Mouse (Mus musculus): Measurements from ENCODE around the gene Magi2. TPM values are rescaled to one million over a fixed set of nuclear protein-coding genes. Genes with fewer than 3 reads are reported as not detected.
"Not testable (repeated sequence)": the region's sequence is repeated elsewhere in the genome, so short reads cannot be mapped to it uniquely, and the experiment has no call there.

Gene Magi2
- polyA plus RNA-seq, 1 experiment from 2014 or later, result 22.3 TPM

- Histone ChIP-seq H3K4me2 (no peak overlapping the region), H3K4me1 (no peaks in the 10 kb centered on the region), H3K9ac (no peak overlapping the region), H3K9me3 (no peaks in the 10 kb centered on the region), H3K27me3 (no peaks in the 10 kb centered on the region), H3K4me3 (replicated peaks) (no peak overlapping the region), H3K36me3 (replicated peaks) (no peaks in the 10 kb centered on the region), H3K27ac (no peak overlapping the region)
- 88% methylated on average over 4 of the region's 4 CpGs for WGBS
- no peak for ATAC-seq (ENCODE audit: low FRiP score)
These were observed 246.1 kb downstream of the Magi2 start for GRCm38 (mm10) chr5:19472851-19473439.

DNA sequence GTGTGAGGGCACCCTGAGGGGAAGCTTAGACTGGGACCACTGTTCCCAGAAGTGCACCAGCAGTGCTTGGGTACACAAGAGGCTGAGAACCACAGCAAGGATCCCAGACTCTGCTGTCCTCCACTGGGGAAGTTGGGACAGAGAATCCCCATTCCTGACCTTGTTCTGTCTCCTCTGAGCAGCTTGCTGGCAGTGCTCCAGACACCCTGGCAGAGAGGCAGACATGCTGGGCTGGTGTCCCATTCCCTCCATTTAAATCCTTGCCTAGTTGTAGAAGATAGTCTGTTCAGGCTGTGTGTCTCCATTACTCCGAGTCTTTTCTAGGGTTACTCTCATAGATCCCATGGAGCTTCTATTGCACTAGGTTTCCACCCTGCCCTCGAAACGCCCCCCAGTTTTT, 256.1 kb downstream of the Magi2 start:
- no peak overlapping the region for H3K4me2 ChIP-seq
- H3K36me3 ChIP-seq (replicated peaks), result no peaks in the 10 kb centered on the region
- no peak for ATAC-seq (ENCODE audit: low FRiP score)
- no peaks in the 10 kb centered on the region for H3K9me3 ChIP-seq
- H3K9ac ChIP-seq, result no peak overlapping the region
- no peak overlapping the region for H3K4me3 ChIP-seq (replicated peaks)
- peaks cover 3% of the 10 kb centered on the region; the same call in 1 of the 2 replicates for H3K4me1 ChIP-seq
- no peaks in the 10 kb centered on the region for H3K27me3 ChIP-seq
- WGBS, result 98% methylated on average over 3 of the region's 3 CpGs
- H3K27ac ChIP-seq, result no peak overlapping the region

- 14% methylated on average over 7 of the region's 7 CpGs for WGBS
- ATAC-seq (ENCODE audit: low FRiP score), result no peak
- H3K27ac ChIP-seq, result no peak overlapping the region
- peaks cover 3% of the 10 kb centered on the region; the same call in 1 of the 2 replicates for H3K4me1 ChIP-seq
- no peak overlapping the region for H3K9ac ChIP-seq
- H3K9me3 ChIP-seq, result no peaks in the 10 kb centered on the region
- no peak overlapping the region for H3K4me2 ChIP-seq
- no peaks in the 10 kb centered on the region for H3K27me3 ChIP-seq
- H3K36me3 ChIP-seq (replicated peaks), result no peaks in the 10 kb centered on the region
- H3K4me3 ChIP-seq (replicated peaks), result no peak overlapping the region
These were observed 261.1 kb downstream of the Magi2 start for GRCm38 (mm10) chr5:19487947-19488346.

DNA sequence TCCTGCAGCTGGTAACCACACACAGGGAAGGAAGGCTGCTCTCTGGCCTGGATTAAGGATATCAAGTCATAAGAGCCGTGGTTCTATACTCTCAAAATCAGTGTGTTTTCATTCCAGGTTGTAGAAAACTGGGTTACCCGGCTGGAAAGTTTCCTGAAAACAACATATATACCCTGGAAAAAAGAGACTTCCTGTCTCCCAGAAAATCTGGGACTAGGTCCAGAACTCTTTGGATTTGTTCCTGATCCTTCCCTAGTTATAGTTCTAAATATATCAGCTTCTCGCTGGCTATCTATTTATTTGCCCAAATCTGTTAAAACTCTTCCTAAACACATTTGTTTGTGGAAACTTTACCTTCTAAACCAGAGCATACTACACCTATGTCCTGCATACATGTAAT, 274.2 kb downstream of the Magi2 start:
- H3K36me3 ChIP-seq (replicated peaks), result no peaks in the 10 kb centered on the region
- H3K9me3 ChIP-seq, result no peaks in the 10 kb centered on the region
- H3K9ac ChIP-seq, result no peak overlapping the region
- 87% methylated on average over 3 of the region's 3 CpGs for WGBS
- no peaks in the 10 kb centered on the region for H3K4me1 ChIP-seq
- H3K4me3 ChIP-seq (replicated peaks), result no peak overlapping the region
- ATAC-seq (ENCODE audit: low FRiP score), result no peak
- H3K27ac ChIP-seq, result no peak overlapping the region
- no peak overlapping the region for H3K4me2 ChIP-seq
- no peaks in the 10 kb centered on the region for H3K27me3 ChIP-seq

- no peaks in the 10 kb centered on the region for H3K36me3 ChIP-seq (replicated peaks)
- no peaks in the 10 kb centered on the region for H3K27me3 ChIP-seq
- no peaks in the 10 kb centered on the region for H3K9me3 ChIP-seq
- no peaks in the 10 kb centered on the region for H3K4me1 ChIP-seq
- H3K9ac ChIP-seq, result no peak overlapping the region
- no peak overlapping the region for H3K4me2 ChIP-seq
- no peak overlapping the region for H3K27ac ChIP-seq
- peak; percentile 69; the same call in 1 of the 2 replicates for ATAC-seq (ENCODE audit: low FRiP score)
- H3K4me3 ChIP-seq (replicated peaks), result no peak overlapping the region
These were observed 295.3 kb downstream of the Magi2 start for GRCm38 (mm10) chr5:19522168-19522567.

DNA sequence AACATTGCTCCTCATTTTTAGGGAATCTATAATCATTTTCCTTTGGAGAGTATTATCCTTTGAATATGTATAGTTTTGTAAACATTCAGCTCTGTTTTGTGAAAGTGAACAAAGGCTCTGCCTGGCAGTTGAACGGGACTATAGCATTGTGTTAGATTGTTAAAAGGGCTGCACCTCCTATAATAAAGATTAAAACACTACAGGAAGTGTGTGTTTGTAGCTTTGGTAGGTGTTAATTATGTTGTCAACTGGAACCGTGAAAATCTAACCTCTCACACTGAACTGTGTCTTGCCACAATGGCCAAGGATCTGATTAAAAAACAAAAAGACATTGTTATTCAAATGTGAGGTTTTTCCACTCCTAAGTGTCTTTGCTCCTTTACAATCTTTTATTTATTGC, 312.5 kb downstream of the Magi2 start:
- ATAC-seq (ENCODE audit: low FRiP score), result no peak
- Histone ChIP-seq H3K9me3 (no peaks in the 10 kb centered on the region), H3K9ac (no peak overlapping the region), H3K27me3 (no peaks in the 10 kb centered on the region), H3K4me1 (peaks cover 8% of the 10 kb centered on the region), H3K4me3 (replicated peaks) (no peak overlapping the region), H3K27ac (no peak overlapping the region), H3K4me2 (no peak overlapping the region), H3K36me3 (replicated peaks) (no peaks in the 10 kb centered on the region)
- 6% methylated on average over 2 of the region's 2 CpGs for WGBS

GRCm38 (mm10) chr5:19546424-19546823, 319.6 kb downstream of the Magi2 start:
- WGBS, result 84% methylated on average over 4 of the region's 4 CpGs
- ATAC-seq (ENCODE audit: low FRiP score), result no peak
- H3K4me2 ChIP-seq, result no peak overlapping the region
- H3K27ac ChIP-seq, result no peak overlapping the region
- H3K4me1 ChIP-seq, result no peaks in the 10 kb centered on the region; the same call in 1 of the 2 replicates
- H3K4me3 ChIP-seq (replicated peaks), result no peak overlapping the region
- no peaks in the 10 kb centered on the region for H3K9me3 ChIP-seq
- H3K36me3 ChIP-seq (replicated peaks), result no peaks in the 10 kb centered on the region
- H3K9ac ChIP-seq, result no peak overlapping the region
- no peaks in the 10 kb centered on the region for H3K27me3 ChIP-seq

- Histone ChIP-seq H3K9ac (no peak overlapping the region), H3K36me3 (replicated peaks) (no peaks in the 10 kb centered on the region), H3K4me3 (replicated peaks) (no peak overlapping the region), H3K4me2 (no peak overlapping the region), H3K27ac (no peak overlapping the region), H3K9me3 (no peaks in the 10 kb centered on the region), H3K27me3 (no peaks in the 10 kb centered on the region), H3K4me1 (no peaks in the 10 kb centered on the region)
- no peak for ATAC-seq (ENCODE audit: low FRiP score)
- WGBS, result 85% methylated on average over 2 of the region's 2 CpGs
These were observed 320.1 kb downstream of the Magi2 start for GRCm38 (mm10) chr5:19546900-19547299.

DNA sequence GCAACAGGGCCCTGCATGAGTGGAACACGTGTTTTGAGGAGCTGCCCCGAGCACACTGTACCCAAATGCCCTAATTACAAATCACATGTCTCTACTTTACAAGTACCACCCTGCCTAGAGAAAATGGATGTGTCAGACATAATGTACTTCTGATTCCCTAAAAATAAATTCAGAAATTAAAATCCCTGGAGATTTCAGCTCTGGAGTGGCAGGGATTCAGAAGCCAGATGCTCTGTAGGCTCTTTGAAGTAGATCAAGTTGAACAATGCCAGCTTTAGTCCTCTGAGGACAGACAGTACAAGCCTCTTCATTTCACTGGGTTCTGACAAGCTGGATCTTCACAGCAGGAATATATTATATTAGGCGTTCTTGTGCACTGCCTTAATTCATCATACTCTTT, 326.7 kb downstream of the Magi2 start:
- ATAC-seq (ENCODE audit: low FRiP score), result no peak
- Histone ChIP-seq H3K4me3 (replicated peaks) (no peak overlapping the region), H3K36me3 (replicated peaks) (no peaks in the 10 kb centered on the region), H3K27me3 (no peaks in the 10 kb centered on the region), H3K9me3 (no peaks in the 10 kb centered on the region), H3K9ac (no peak overlapping the region), H3K4me1 (no peaks in the 10 kb centered on the region), H3K4me2 (no peak overlapping the region), H3K27ac (no peak overlapping the region)
- 77% methylated on average over 3 of the region's 3 CpGs for WGBS

- WGBS, result 87% methylated on average over 3 of the region's 3 CpGs
- Histone ChIP-seq H3K4me1 (no peaks in the 10 kb centered on the region), H3K4me2 (no peak overlapping the region), H3K9me3 (no peaks in the 10 kb centered on the region), H3K9ac (no peak overlapping the region), H3K27me3 (no peaks in the 10 kb centered on the region), H3K27ac (no peak overlapping the region), H3K36me3 (replicated peaks) (no peaks in the 10 kb centered on the region), H3K4me3 (replicated peaks) (no peak overlapping the region)
- ATAC-seq (ENCODE audit: low FRiP score), result no peak
These were observed 338.8 kb downstream of the Magi2 start for GRCm38 (mm10) chr5:19565636-19566035.

DNA sequence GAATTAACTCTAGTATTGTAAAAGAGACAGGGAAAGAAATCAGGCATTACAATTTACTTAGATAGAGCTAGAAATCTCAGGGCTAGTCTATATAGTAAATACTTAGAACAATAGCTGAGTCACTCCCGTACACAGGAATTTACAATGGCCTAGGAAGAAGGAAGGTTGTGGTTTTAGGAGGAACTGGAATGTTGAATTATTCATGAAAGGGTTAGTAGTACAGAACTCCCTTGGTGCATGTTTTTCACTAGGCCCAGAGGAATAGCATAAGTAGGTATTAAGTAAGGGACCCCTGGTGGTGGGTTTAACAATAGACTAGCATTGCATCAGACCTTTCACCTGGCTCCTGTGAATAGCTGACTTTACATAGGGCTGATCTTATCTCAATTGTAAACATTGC, 339.3 kb downstream of the Magi2 start:
- H3K27me3 ChIP-seq; H3K9me3 ChIP-seq; H3K9ac ChIP-seq; H3K4me2 ChIP-seq; H3K36me3 ChIP-seq (replicated peaks); H3K27ac ChIP-seq; H3K4me3 ChIP-seq (replicated peaks); H3K4me1 ChIP-seq; ATAC-seq (ENCODE audit: low FRiP score): not testable (repeated sequence)
- 47% methylated on average over 1 of the region's 1 CpGs for WGBS

DNA sequence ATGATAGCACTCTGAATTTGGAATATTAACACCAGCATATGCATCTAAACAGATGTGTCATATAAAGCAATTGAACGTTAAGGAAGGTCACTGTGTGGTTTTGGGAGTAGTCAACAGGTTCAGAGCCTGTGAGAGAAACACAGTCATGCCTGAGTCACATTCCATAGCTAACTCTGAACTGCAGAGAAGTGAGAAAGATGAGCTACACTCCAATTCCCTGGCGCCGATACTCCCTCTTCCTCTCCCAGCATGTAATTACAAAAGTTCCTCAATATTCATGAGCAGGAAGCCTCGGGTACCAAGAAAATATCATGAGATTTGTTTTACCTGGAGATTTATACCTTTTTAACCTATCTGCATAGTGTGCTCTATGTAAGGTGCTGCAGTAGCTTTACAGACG, 380.9 kb downstream of the Magi2 start:
- 78% methylated on average over 5 of the region's 5 CpGs for WGBS
- H3K27ac ChIP-seq, result no peak overlapping the region
- no peak for ATAC-seq (ENCODE audit: low FRiP score)
- no peaks in the 10 kb centered on the region for H3K36me3 ChIP-seq (replicated peaks)
- H3K27me3 ChIP-seq, result no peaks in the 10 kb centered on the region
- no peaks in the 10 kb centered on the region for H3K9me3 ChIP-seq
- H3K4me1 ChIP-seq, result no peaks in the 10 kb centered on the region
- H3K9ac ChIP-seq, result no peak overlapping the region
- no peak overlapping the region for H3K4me3 ChIP-seq (replicated peaks)
- H3K4me2 ChIP-seq, result no peak overlapping the region

GRCm38 (mm10) chr5:19611788-19612187, 385.0 kb downstream of the Magi2 start:
- no peak overlapping the region for H3K27ac ChIP-seq
- H3K4me1 ChIP-seq, result no peaks in the 10 kb centered on the region
- H3K9me3 ChIP-seq, result no peaks in the 10 kb centered on the region
- no peak overlapping the region for H3K4me2 ChIP-seq
- no peak for ATAC-seq (ENCODE audit: low FRiP score)
- H3K4me3 ChIP-seq (replicated peaks), result no peak overlapping the region
- no peaks in the 10 kb centered on the region for H3K36me3 ChIP-seq (replicated peaks)
- no peak overlapping the region for H3K9ac ChIP-seq
- H3K27me3 ChIP-seq, result no peaks in the 10 kb centered on the region
- WGBS, result 91% methylated on average over 1 of the region's 1 CpGs
